Mouse (Mus musculus) forebrain, embryonic 16.5 days (tissue): Measurements from ENCODE around the gene Col6a1. TPM values are rescaled to one million over a fixed set of nuclear protein-coding genes. Genes with fewer than 3 reads are reported as not detected.

Experiments used
- ATAC-seq: fragments of 200-750 bp; cut with Nextera tagmentation; 2 replicates; pipeline ENCODE4 v1.8.0; 2017; ENCODE audit warnings: mild to moderate bottlenecking, moderate library complexity
- H3K27ac ChIP-seq: fragments of 300-500 bp; sonication (generic); 2 replicates; pipeline ENCODE4 v1.5.1; 2014; ENCODE audit warnings: low read length, control low read depth
- H3K27me3 ChIP-seq: fragments of 300-500 bp; sonication (generic); replicated peaks from 2 replicates; pipeline ENCODE4 v1.6.1; 2014; ENCODE audit warnings: low read length; ENCODE audit not compliant: control insufficient read depth, insufficient read depth
- H3K36me3 ChIP-seq: fragments of 300-500 bp; sonication (generic); 2 replicates; pipeline ENCODE4 v1.6.1; 2014; ENCODE audit not compliant: control insufficient read depth, insufficient read depth
- H3K4me1 ChIP-seq: fragments of 300-500 bp; sonication (generic); replicated peaks from 2 replicates; pipeline ENCODE4 v1.6.1; 2014; ENCODE audit warnings: low read length; ENCODE audit not compliant: control insufficient read depth, insufficient read depth
- H3K4me2 ChIP-seq: fragments of 300-500 bp; sonication (generic); 2 replicates; pipeline ENCODE4 v1.6.1; 2014; ENCODE audit warnings: mild to moderate bottlenecking, low read length, control low read depth
- H3K4me3 ChIP-seq: fragments of 300-500 bp; sonication (generic); replicated peaks from 2 replicates; pipeline ENCODE4 v1.5.1; 2014; ENCODE audit warnings: mild to moderate bottlenecking, low read length, control low read depth
- H3K9ac ChIP-seq: fragments of 300-500 bp; sonication (generic); replicated peaks from 2 replicates; pipeline ENCODE4 v1.6.1; 2014; ENCODE audit warnings: low read depth, low read length, control low read depth
- H3K9me3 ChIP-seq: fragments of 300-500 bp; sonication (generic); 2 replicates; pipeline ENCODE4 v1.6.1; 2016; ENCODE audit warnings: low read length; ENCODE audit not compliant: control insufficient read depth
- WGBS: fragments of 180-500 bp; shearing (Covaris S2); extraction: QIAGEN DNeasy Blood & Tissue Kit; methylation state at CpG from one replicate; pipeline ENCODE4 v1.1.7; 2014; 5-methylcytosine and 5-hydroxymethylcytosine counted together
- polyA plus RNA-seq: library from polyadenylated mRNA; unstranded; fragments of >200 nt; fragmentation: Nextera tagmentation; extraction: Ambion mirVana; gene quantifications from 2 replicates; pipeline ENCODE4 v1.2.1, GENCODE M21; 2015

Gene Col6a1
- polyA plus RNA-seq, 1 experiment from 2014 or later, result 10.3 TPM

- Histone ChIP-seq H3K27ac (no peak overlapping the region), H3K4me3 (no peak overlapping the region), H3K9ac (no peak overlapping the region), H3K27me3 (no peaks in the 10 kb centered on the region), H3K4me1 (0 out of 2 replicates have a peak, but pooled peaks cover 2% of the 10 kb centered on the region), H3K36me3 (no peaks in the 10 kb centered on the region), H3K4me2 (no peak overlapping the region), H3K9me3 (no peaks in the 10 kb centered on the region)
- ATAC-seq, result no peak
- WGBS, result 87% methylated on average over 7 of the region's 7 CpGs
These were observed 1.3 kb upstream of the Col6a1 start for GRCm38 (mm10) chr10:76727301-76727700.

- H3K27ac ChIP-seq, result no peak overlapping the region
- no peak overlapping the region for H3K4me2 ChIP-seq
- no peaks in the 10 kb centered on the region for H3K9me3 ChIP-seq
- H3K4me3 ChIP-seq, result no peak overlapping the region
- 0 out of 2 replicates have a peak, but pooled peaks cover 2% of the 10 kb centered on the region for H3K4me1 ChIP-seq
- no peaks in the 10 kb centered on the region for H3K27me3 ChIP-seq
- no peak for ATAC-seq
- H3K9ac ChIP-seq, result no peak overlapping the region
- H3K36me3 ChIP-seq, result no peaks in the 10 kb centered on the region
- WGBS, result 92% methylated on average over 4 of the region's 4 CpGs
These were observed 898 bp upstream of the Col6a1 start for GRCm38 (mm10) chr10:76726866-76727265.

- no peak for ATAC-seq
- 96% methylated on average over 2 of the region's 2 CpGs for WGBS
These were observed 871 bp downstream of the Col6a1 start for GRCm38 (mm10) chr10:76725097-76725496.

GRCm38 (mm10) chr10:76724231-76724736, 1.7 kb downstream of the Col6a1 start:
- Histone ChIP-seq H3K27me3 (no peaks in the 10 kb centered on the region), H3K9ac (no peak overlapping the region), H3K9me3 (no peaks in the 10 kb centered on the region), H3K4me2 (no peak overlapping the region), H3K27ac (no peak overlapping the region), H3K4me1 (0 out of 2 replicates have a peak, but pooled peaks cover 2% of the 10 kb centered on the region), H3K4me3 (no peak overlapping the region), H3K36me3 (no peaks in the 10 kb centered on the region)
- ATAC-seq, result no peak
- WGBS, result 51% methylated on average over 5 of the region's 5 CpGs

More at GRCm38 (mm10) chr10:76725097-76725496, 871 bp downstream of the Col6a1 start:
- Histone ChIP-seq H3K9ac (no peak overlapping the region), H3K4me1 (0 out of 2 replicates have a peak, but pooled peaks cover 2% of the 10 kb centered on the region), H3K27ac (no peak overlapping the region), H3K4me3 (no peak overlapping the region), H3K9me3 (no peaks in the 10 kb centered on the region), H3K27me3 (no peaks in the 10 kb centered on the region), H3K4me2 (no peak overlapping the region), H3K36me3 (no peaks in the 10 kb centered on the region)

- no peak overlapping the region for H3K4me3 ChIP-seq
- WGBS, result 87% methylated on average over 18 of the region's 18 CpGs
- ATAC-seq, result no peak
- no peak overlapping the region for H3K4me2 ChIP-seq
- no peaks in the 10 kb centered on the region for H3K36me3 ChIP-seq
- H3K9me3 ChIP-seq, result no peaks in the 10 kb centered on the region
- H3K27me3 ChIP-seq, result no peaks in the 10 kb centered on the region
- no peaks in the 10 kb centered on the region for H3K4me1 ChIP-seq
- no peak overlapping the region for H3K27ac ChIP-seq
- H3K9ac ChIP-seq, result no peak overlapping the region
These were observed 3.1 kb downstream of the Col6a1 start for GRCm38 (mm10) chr10:76722751-76723450.

GRCm38 (mm10) chr10:76721746-76722145, 4.2 kb downstream of the Col6a1 start:
- Histone ChIP-seq H3K27me3 (no peaks in the 10 kb centered on the region), H3K9me3 (no peaks in the 10 kb centered on the region), H3K4me3 (no peak overlapping the region), H3K27ac (no peak overlapping the region), H3K4me1 (no peaks in the 10 kb centered on the region), H3K9ac (no peak overlapping the region), H3K4me2 (no peak overlapping the region), H3K36me3 (no peaks in the 10 kb centered on the region)
- no peak for ATAC-seq
- 91% methylated on average over 6 of the region's 6 CpGs for WGBS

- Histone ChIP-seq H3K27ac (no peak overlapping the region), H3K9ac (no peak overlapping the region), H3K4me3 (no peak overlapping the region), H3K4me2 (no peak overlapping the region), H3K36me3 (no peaks in the 10 kb centered on the region), H3K4me1 (no peaks in the 10 kb centered on the region), H3K9me3 (no peaks in the 10 kb centered on the region), H3K27me3 (no peaks in the 10 kb centered on the region)
- 88% methylated on average over 11 of the region's 11 CpGs for WGBS
- no peak for ATAC-seq
These were observed 4.8 kb downstream of the Col6a1 start for GRCm38 (mm10) chr10:76721216-76721615.

- Histone ChIP-seq H3K4me3 (no peak overlapping the region), H3K4me2 (no peak overlapping the region), H3K4me1 (no peaks in the 10 kb centered on the region), H3K27me3 (no peaks in the 10 kb centered on the region), H3K9me3 (no peaks in the 10 kb centered on the region), H3K36me3 (no peaks in the 10 kb centered on the region), H3K27ac (no peak overlapping the region), H3K9ac (no peak overlapping the region)
- no peak for ATAC-seq
- WGBS, result 86% methylated on average over 4 of the region's 4 CpGs
These were observed 8.3 kb downstream of the Col6a1 start for GRCm38 (mm10) chr10:76717631-76718030.

- Histone ChIP-seq H3K9ac (no peak overlapping the region), H3K36me3 (no peaks in the 10 kb centered on the region), H3K4me1 (no peaks in the 10 kb centered on the region), H3K9me3 (no peaks in the 10 kb centered on the region), H3K4me2 (no peak overlapping the region), H3K27me3 (no peaks in the 10 kb centered on the region), H3K4me3 (no peak overlapping the region), H3K27ac (no peak overlapping the region)
- 91% methylated on average over 7 of the region's 7 CpGs for WGBS
- ATAC-seq, result no peak
These were observed 8.9 kb downstream of the Col6a1 start for GRCm38 (mm10) chr10:76717026-76717425.
